Mouse (Mus musculus): ENCODE data around the gene Ube2d1. TPM values are rescaled to one million over a fixed set of nuclear protein-coding genes. Genes with fewer than 3 reads are reported as not detected.
A peak's percentile ranks its signal among the peaks of the same experiment; 100 is the strongest.

The Ube2d1 gene
- polyA plus RNA-seq, 1 experiment, result 26.7 TPM

GRCm38 (mm10) chr10:71293245-71293644 is 8.2 kb upstream of the Ube2d1 start:
- H3K4me3 ChIP-seq (ENCODE audit: insufficient read depth, low read depth, low read length), result no peak overlapping the region
- 62% methylated on average over 4 of the region's 4 CpGs for WGBS
- no peak; the same call in 1 of the 2 replicates for TF ChIP-seq CTCF (conservative IDR thresholded peaks at IDR 0.05; ENCODE audit: insufficient read depth, insufficient read length, low read depth, low read length)
- no peak for TF ChIP-seq POLR2A (IDR thresholded peaks at IDR 0.05; ENCODE audit: low read depth, low read length)
- H3K27ac ChIP-seq (ENCODE audit: insufficient read depth, low read depth, low read length), result no peak overlapping the region
- no peaks in the 10 kb centered on the region for H3K36me3 ChIP-seq (ENCODE audit: control insufficient read depth, insufficient read depth, low read length)
- DNase-seq, result no peak
- no peaks in the 10 kb centered on the region for H3K27me3 ChIP-seq (replicated peaks; ENCODE audit: control insufficient read depth, insufficient read depth, low read length)
- peaks cover 3% of the 10 kb centered on the region; the same call in 1 of the 2 replicates for H3K4me1 ChIP-seq (ENCODE audit: control insufficient read depth, insufficient read depth, low read length)

- Histone ChIP-seq H3K27me3 (replicated peaks; ENCODE audit: control insufficient read depth, insufficient read depth, low read length) (no peaks in the 10 kb centered on the region), H3K36me3 (ENCODE audit: control insufficient read depth, insufficient read depth, low read length) (no peaks in the 10 kb centered on the region), H3K4me3 (ENCODE audit: insufficient read depth, low read depth, low read length) (no peak overlapping the region), H3K27ac (ENCODE audit: insufficient read depth, low read depth, low read length) (no peak overlapping the region; the same call in 1 of the 2 replicates), H3K4me1 (ENCODE audit: control insufficient read depth, insufficient read depth, low read length) (peaks cover 3% of the 10 kb centered on the region; the same call in 1 of the 2 replicates)
- TF ChIP-seq POLR2A (IDR thresholded peaks at IDR 0.05; ENCODE audit: low read depth, low read length) (no peak), CTCF (conservative IDR thresholded peaks at IDR 0.05; ENCODE audit: insufficient read depth, insufficient read length, low read depth, low read length) (no peak)
- no peak for DNase-seq
- 8% methylated on average over 11 of the region's 11 CpGs for WGBS
Measured at GRCm38 (mm10) chr10:71292254-71292653, 7.2 kb upstream of the Ube2d1 start.

GRCm38 (mm10) chr10:71291801-71292200 is 6.7 kb upstream of the Ube2d1 start:
- Histone ChIP-seq H3K27me3 (replicated peaks; ENCODE audit: control insufficient read depth, insufficient read depth, low read length) (no peaks in the 10 kb centered on the region), H3K27ac (ENCODE audit: insufficient read depth, low read depth, low read length) (peak overlapping the region; percentile 52; the same call in 1 of the 2 replicates), H3K4me3 (ENCODE audit: insufficient read depth, low read depth, low read length) (no peak overlapping the region), H3K4me1 (ENCODE audit: control insufficient read depth, insufficient read depth, low read length) (peaks cover 3% of the 10 kb centered on the region; the same call in 1 of the 2 replicates), H3K36me3 (ENCODE audit: control insufficient read depth, insufficient read depth, low read length) (no peaks in the 10 kb centered on the region)
- no peak for TF ChIP-seq CTCF (conservative IDR thresholded peaks at IDR 0.05; ENCODE audit: insufficient read depth, insufficient read length, low read depth, low read length)
- TF ChIP-seq POLR2A (IDR thresholded peaks at IDR 0.05; ENCODE audit: low read depth, low read length), result no peak
- no peak for DNase-seq
- 23% methylated on average over 4 of the region's 4 CpGs for WGBS

GRCm38 (mm10) chr10:71291179-71291661 is 6.2 kb upstream of the Ube2d1 start:
- H3K27ac ChIP-seq (ENCODE audit: insufficient read depth, low read depth, low read length), result peak overlapping the region; percentile 65
- peaks cover 3% of the 10 kb centered on the region; the same call in 1 of the 2 replicates for H3K4me1 ChIP-seq (ENCODE audit: control insufficient read depth, insufficient read depth, low read length)
- no peak overlapping the region for H3K4me3 ChIP-seq (ENCODE audit: insufficient read depth, low read depth, low read length)
- H3K27me3 ChIP-seq (replicated peaks; ENCODE audit: control insufficient read depth, insufficient read depth, low read length), result no peaks in the 10 kb centered on the region
- no peaks in the 10 kb centered on the region for H3K36me3 ChIP-seq (ENCODE audit: control insufficient read depth, insufficient read depth, low read length)
- 19% methylated on average over 3 of the region's 3 CpGs for WGBS
- TF ChIP-seq POLR2A (IDR thresholded peaks at IDR 0.05; ENCODE audit: low read depth, low read length) (no peak), CTCF (conservative IDR thresholded peaks at IDR 0.05; ENCODE audit: insufficient read depth, insufficient read length, low read depth, low read length) (no peak)
- DNase-seq, result peak; percentile 72

- no peak overlapping the region for H3K27ac ChIP-seq (ENCODE audit: insufficient read depth, low read depth, low read length)
Measured at GRCm38 (mm10) chr10:71284511-71285125, 444 bp downstream of the Ube2d1 start.

GRCm38 (mm10) chr10:71284131-71284510 is 941 bp downstream of the Ube2d1 start:
- TF ChIP-seq CTCF (conservative IDR thresholded peaks at IDR 0.05; ENCODE audit: insufficient read depth, insufficient read length, low read depth, low read length) (no peak), POLR2A (IDR thresholded peaks at IDR 0.05; ENCODE audit: low read depth, low read length) (no peak)

More at GRCm38 (mm10) chr10:71284511-71285125, 444 bp downstream of the Ube2d1 start:
- TF ChIP-seq POLR2A (IDR thresholded peaks at IDR 0.05; ENCODE audit: low read depth, low read length) (no peak), CTCF (conservative IDR thresholded peaks at IDR 0.05; ENCODE audit: insufficient read depth, insufficient read length, low read depth, low read length) (no peak)
- Histone ChIP-seq H3K4me3 (ENCODE audit: insufficient read depth, low read depth, low read length) (peak overlapping the region; percentile 97), H3K36me3 (ENCODE audit: control insufficient read depth, insufficient read depth, low read length) (no peaks in the 10 kb centered on the region), H3K4me1 (ENCODE audit: control insufficient read depth, insufficient read depth, low read length) (peaks cover 8% of the 10 kb centered on the region), H3K27me3 (replicated peaks; ENCODE audit: control insufficient read depth, insufficient read depth, low read length) (no peaks in the 10 kb centered on the region)
- WGBS, result under 1% methylated on average over 41 of the region's 41 CpGs
- no peak for DNase-seq

GRCm38 (mm10) chr10:71273008-71273739 is 11.9 kb downstream of the Ube2d1 start:
- DNase-seq, result no peak
- TF ChIP-seq CTCF (conservative IDR thresholded peaks at IDR 0.05; ENCODE audit: insufficient read depth, insufficient read length, low read depth, low read length), result no peak
- TF ChIP-seq POLR2A (IDR thresholded peaks at IDR 0.05; ENCODE audit: low read depth, low read length), result no peak
- Histone ChIP-seq H3K36me3 (ENCODE audit: control insufficient read depth, insufficient read depth, low read length) (no peaks in the 10 kb centered on the region), H3K27ac (ENCODE audit: insufficient read depth, low read depth, low read length) (no peak overlapping the region), H3K27me3 (replicated peaks; ENCODE audit: control insufficient read depth, insufficient read depth, low read length) (no peaks in the 10 kb centered on the region), H3K4me1 (ENCODE audit: control insufficient read depth, insufficient read depth, low read length) (peaks cover 3% of the 10 kb centered on the region; the same call in 1 of the 2 replicates), H3K4me3 (ENCODE audit: insufficient read depth, low read depth, low read length) (no peak overlapping the region)
- WGBS, result 65% methylated on average over 9 of the region's 9 CpGs

More at GRCm38 (mm10) chr10:71284131-71284510, 941 bp downstream of the Ube2d1 start:
- peak overlapping the region; percentile 97 for H3K4me3 ChIP-seq (ENCODE audit: insufficient read depth, low read depth, low read length)
- 24% methylated on average over 8 of the region's 8 CpGs for WGBS
- DNase-seq, result no peak
- H3K27me3 ChIP-seq (replicated peaks; ENCODE audit: control insufficient read depth, insufficient read depth, low read length), result no peaks in the 10 kb centered on the region
- no peaks in the 10 kb centered on the region for H3K36me3 ChIP-seq (ENCODE audit: control insufficient read depth, insufficient read depth, low read length)
- no peak overlapping the region for H3K27ac ChIP-seq (ENCODE audit: insufficient read depth, low read depth, low read length)
- H3K4me1 ChIP-seq (ENCODE audit: control insufficient read depth, insufficient read depth, low read length), result peaks cover 8% of the 10 kb centered on the region
